Mouse (Mus musculus): ENCODE measurements around the gene Cald1. TPM values are rescaled to one million over a fixed set of nuclear protein-coding genes. Genes with fewer than 3 reads are reported as not detected.

The Cald1 gene
- polyA plus RNA-seq, 1 experiment from 2014 or later = 73.1 TPM

DNA sequence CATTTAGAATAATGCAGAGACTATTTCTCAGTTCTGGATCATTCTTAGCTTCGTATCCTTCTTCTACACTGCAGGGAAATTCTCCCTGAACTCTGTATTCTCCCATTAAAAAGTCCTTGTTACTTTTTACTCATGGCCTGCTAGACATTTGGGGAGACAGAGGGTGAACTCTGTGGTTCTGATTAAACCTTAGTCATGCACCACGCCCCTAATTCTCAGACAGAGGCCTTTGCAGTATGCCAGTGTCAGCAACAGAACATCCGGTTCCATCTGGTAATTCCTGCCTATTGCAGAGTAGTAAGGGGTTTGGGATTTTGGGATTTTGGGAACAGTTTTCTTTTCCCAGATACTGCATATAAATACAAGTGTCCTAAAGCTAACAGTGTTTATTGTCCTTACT is 198.6 kb downstream of the Cald1 start:
- Histone ChIP-seq H3K4me3 (no peak overlapping the region), H3K4me2 (no peak overlapping the region), H3K4me1 (no peaks in the 10 kb centered on the region), H3K27me3 (no peaks in the 10 kb centered on the region), H3K9me3 (replicated peaks) (no peaks in the 10 kb centered on the region), H3K36me3 (ENCODE audit: poor library complexity, severe bottlenecking) (no peaks in the 10 kb centered on the region), H3K9ac (no peak overlapping the region), H3K27ac (no peak overlapping the region)
- 88% methylated on average over 3 of the region's 3 CpGs for WGBS
- no peak for ATAC-seq

DNA sequence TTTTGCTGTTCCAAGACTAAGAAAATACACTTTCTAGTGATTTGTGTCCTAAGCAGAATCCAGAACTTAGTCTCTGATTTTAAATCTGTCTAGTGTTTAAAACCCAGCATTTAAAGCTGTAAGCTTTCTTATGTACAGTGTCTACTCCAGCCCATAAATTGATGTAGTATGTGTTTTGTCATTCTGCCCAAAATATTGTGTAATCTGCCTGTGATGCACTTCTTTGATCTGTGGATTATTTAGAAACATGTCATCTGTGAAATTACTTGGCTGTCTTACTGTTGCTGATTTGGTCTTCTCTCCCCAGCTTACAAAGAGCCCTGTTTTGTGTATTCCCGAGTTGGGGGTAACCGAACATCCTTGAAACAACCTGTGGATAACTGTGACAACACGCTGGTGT is 199.6 kb downstream of the Cald1 start:
- Histone ChIP-seq H3K27me3 (no peaks in the 10 kb centered on the region), H3K27ac (no peak overlapping the region)
- 77% methylated on average over 3 of the region's 3 CpGs for WGBS

GRCm38 (mm10) chr6:34805582-34805981 is 207.3 kb downstream of the Cald1 start:
- 79% methylated on average over 2 of the region's 2 CpGs for WGBS

More for the DNA sequence above, 199.6 kb downstream of the Cald1 start:
- H3K36me3 ChIP-seq (ENCODE audit: poor library complexity, severe bottlenecking) = no peaks in the 10 kb centered on the region
- ATAC-seq = no peak
- no peak overlapping the region for H3K9ac ChIP-seq
- no peaks in the 10 kb centered on the region for H3K9me3 ChIP-seq (replicated peaks)
- no peak overlapping the region for H3K4me3 ChIP-seq
- H3K4me2 ChIP-seq = no peak overlapping the region
- H3K4me1 ChIP-seq = no peaks in the 10 kb centered on the region

GRCm38 (mm10) chr6:34810651-34811050 is 212.4 kb downstream of the Cald1 start:
- Histone ChIP-seq H3K27ac (no peak overlapping the region), H3K4me3 (no peak overlapping the region), H3K9me3 (replicated peaks) (no peaks in the 10 kb centered on the region), H3K4me2 (no peak overlapping the region), H3K36me3 (ENCODE audit: poor library complexity, severe bottlenecking) (no peaks in the 10 kb centered on the region), H3K27me3 (no peaks in the 10 kb centered on the region), H3K9ac (no peak overlapping the region), H3K4me1 (no peaks in the 10 kb centered on the region)
- no peak for ATAC-seq
- 91% methylated on average over 4 of the region's 4 CpGs for WGBS

More at GRCm38 (mm10) chr6:34805582-34805981, 207.3 kb downstream of the Cald1 start:
- no peak for ATAC-seq
- Histone ChIP-seq H3K9me3 (replicated peaks) (no peaks in the 10 kb centered on the region), H3K9ac (no peak overlapping the region), H3K4me3 (no peak overlapping the region), H3K4me2 (no peak overlapping the region), H3K27me3 (no peaks in the 10 kb centered on the region), H3K27ac (no peak overlapping the region), H3K36me3 (ENCODE audit: poor library complexity, severe bottlenecking) (no peaks in the 10 kb centered on the region), H3K4me1 (no peaks in the 10 kb centered on the region)

GRCm38 (mm10) chr6:34824406-34824805 is 226.1 kb downstream of the Cald1 start:
- H3K9me3 ChIP-seq (replicated peaks) = no peaks in the 10 kb centered on the region
- H3K36me3 ChIP-seq (ENCODE audit: poor library complexity, severe bottlenecking) = no peaks in the 10 kb centered on the region
- no peak overlapping the region for H3K27ac ChIP-seq
- no peak for ATAC-seq
- H3K4me1 ChIP-seq = no peaks in the 10 kb centered on the region
- no peak overlapping the region for H3K4me2 ChIP-seq
- no peak overlapping the region for H3K9ac ChIP-seq
- no peak overlapping the region for H3K4me3 ChIP-seq
- H3K27me3 ChIP-seq = no peaks in the 10 kb centered on the region

Other genes starting within 250 kb of the Cald1 start
- gene Akr1b8, start 244.4 kb upstream of the Cald1 start, polyA plus RNA-seq (2015; fragmentation: Nextera tagmentation; extraction: Ambion mirVana) = 7.4 and 10.8 TPM in 2 replicates
- gene Akr1b10, start 214.3 kb upstream of the Cald1 start, polyA plus RNA-seq (2015; fragmentation: Nextera tagmentation; extraction: Ambion mirVana) = 7.1 and 8.0 TPM in 2 replicates
- gene Akr1b7, start 186.2 kb upstream of the Cald1 start, polyA plus RNA-seq (2015; fragmentation: Nextera tagmentation; extraction: Ambion mirVana) = not detected in 2 replicates
- gene Bpgm, start 122.3 kb upstream of the Cald1 start, polyA plus RNA-seq (2015; fragmentation: Nextera tagmentation; extraction: Ambion mirVana) = 57.8 and 72.7 TPM in 2 replicates
- gene Agbl3, start 181.9 kb downstream of the Cald1 start, polyA plus RNA-seq (2015; fragmentation: Nextera tagmentation; extraction: Ambion mirVana) = 6.2 and 8.0 TPM in 2 replicates